Mouse (Mus musculus) Patski (cell line): ENCODE measurements around the gene Ficd. TPM values are rescaled to one million over a fixed set of nuclear protein-coding genes. Genes with fewer than 3 reads are reported as not detected.
A peak's percentile ranks its signal among the peaks of the same experiment; 100 is the strongest.
"Not testable (repeated sequence)": the region's sequence is repeated elsewhere in the genome, so short reads cannot be mapped to it uniquely, and the experiment has no call there.

ENCODE experiments used
- ATAC-seq: fragments of 100-300 bp; one replicate; pipeline ENCODE4 v1.8.0; 2021
- CTCF ChIA-PET: fragments of 350-600 bp; sonication (Branson Sonifier 250); formaldehyde crosslinking; loops from one replicate; lab custom pipeline; 2022; ENCODE audit warnings: inconsistent platforms; lab: Charles Lee
- POLR2A ChIA-PET: fragments of 350-600 bp; sonication (Branson Sonifier 250); formaldehyde crosslinking; loops from one replicate; lab custom pipeline; 2022; ENCODE audit warnings: antibody characterized with exemption, inconsistent platforms; lab: Charles Lee
- DNase-seq: peaks from one replicate; pipeline ENCODE4 v3.0.0-alpha.2; 2011; ENCODE audit warnings: low read depth, low spot score
- H3K27me3 ChIP-seq: fragments of 371-371 bp; one replicate; pipeline ENCODE4 v1.5.1; 2021
- CTCF ChIP-seq: fragments of 100-300 bp; IDR thresholded peaks from one replicate; pipeline ENCODE4 v1.5.1; 2021
- in situ Hi-C: fragments of 300-500 bp; cut with MboI; formaldehyde crosslinking; loops from 3 replicates; pipeline ENCODE4 v1.11.1; 2018; ENCODE audit warnings: low pct_unique_long_range_greater_than_20kb, mixed read lengths
- polyA plus RNA-seq: library from polyadenylated mRNA; unstranded; gene quantifications from one replicate; pipeline ENCODE4 v1.2.3, GENCODE M21; 2021

Ficd gene
- polyA plus RNA-seq, 1 experiment from 2014 or later = 8.5 TPM

DNA sequence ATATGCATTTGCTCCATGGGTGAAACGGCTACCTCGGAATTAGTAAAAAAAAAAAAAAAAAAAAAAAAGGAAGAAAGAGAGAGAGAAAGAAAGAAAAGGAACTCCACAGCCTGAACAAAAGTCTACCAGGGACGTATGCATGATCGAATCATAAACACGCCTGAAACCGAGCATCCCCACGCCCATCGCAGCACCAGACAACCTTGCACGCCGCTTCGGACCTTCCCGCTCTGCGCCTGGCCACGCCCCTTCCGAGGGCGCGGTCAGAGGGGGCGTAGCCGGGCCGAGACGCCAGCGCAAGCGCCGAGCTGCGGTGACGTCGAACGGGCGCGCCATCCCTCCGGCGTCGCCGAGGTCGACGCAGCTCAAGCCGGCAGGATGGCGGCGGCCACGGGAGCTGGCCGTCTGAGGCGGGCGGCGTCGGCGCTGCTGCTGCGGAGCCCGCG is 36.9 kb downstream of the Ficd start, which contains the start of the genes Sart3 and Iscu:
Gene Sart3, minus strand, starts transcription at position 61 of the 446 bp plus-strand sequence.
Gene Iscu, plus strand, starts transcription at position 299 of the 446 bp plus-strand sequence.
- peak; percentile 82 for DNase-seq
- H3K27me3 ChIP-seq = no peaks in the 10 kb centered on the region
- ATAC-seq = peak; percentile 61
- ChIA-PET CTCF (interaction anchor here (1.5 to 4.7 kb wide), 9 partner anchors 8 to 182 kb away, joined by 4 to 41 read pairs (median 6); no protein-coding TSS in a partner anchor), POLR2A (interaction anchor here (0.8 kb wide), 1 partner anchor 136 kb away, joined by 3 read pairs; the partner anchor contains the start of gene Coro1c)
- no peak for TF ChIP-seq CTCF
- in situ Hi-C loops = loop anchor here (5.0 to 25.0 kb wide), 2 partner anchors 160 to 1460 kb away; no protein-coding TSS in a partner anchor

DNA sequence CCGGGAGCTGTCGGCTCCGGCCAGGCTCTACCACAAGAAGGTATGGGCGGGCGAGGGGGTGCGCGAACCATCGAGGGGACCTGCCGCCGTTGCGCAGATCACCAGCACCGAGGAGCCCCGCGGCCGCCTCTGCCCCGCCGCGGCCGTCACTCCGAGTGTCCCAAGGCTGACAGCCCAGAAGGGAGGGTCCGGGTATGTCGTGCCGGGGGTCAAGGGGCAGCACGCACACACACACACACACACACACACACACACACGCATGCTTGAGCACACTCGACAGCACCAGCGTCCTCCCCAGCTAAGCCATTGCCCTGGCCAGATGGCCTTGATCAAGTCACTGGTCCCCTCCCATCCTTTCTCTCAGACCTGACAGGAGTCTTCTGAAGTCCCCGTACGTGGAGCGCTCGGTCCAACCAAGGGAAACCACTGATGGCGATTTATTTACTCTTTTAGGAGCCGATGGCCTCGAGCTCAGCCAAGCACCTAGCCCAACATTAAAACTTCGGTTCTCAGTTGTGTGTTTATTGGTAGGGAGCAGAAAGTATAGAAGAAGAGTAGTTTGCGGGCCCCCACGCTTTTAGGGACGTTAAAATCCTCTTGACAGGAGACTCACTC is 37.4 kb downstream of the Ficd start:
- TF ChIP-seq CTCF = no peak
- ATAC-seq = no peak
- no peaks in the 10 kb centered on the region for H3K27me3 ChIP-seq
- POLR2A ChIA-PET = interaction anchor here (0.6 to 1.0 kb wide), 2 partner anchors 60 to 181 kb away, joined by 3 read pairs; no protein-coding TSS in a partner anchor
- no peak for DNase-seq
- CTCF ChIA-PET = interaction anchor here (0.6 to 4.7 kb wide), 18 partner anchors 9 to 274 kb away, joined by 3 to 41 read pairs (median 4); no protein-coding TSS in a partner anchor
- in situ Hi-C loops = loop anchor here (5.0 to 25.0 kb wide), 2 partner anchors 159 to 1461 kb away; no protein-coding TSS in a partner anchor

DNA sequence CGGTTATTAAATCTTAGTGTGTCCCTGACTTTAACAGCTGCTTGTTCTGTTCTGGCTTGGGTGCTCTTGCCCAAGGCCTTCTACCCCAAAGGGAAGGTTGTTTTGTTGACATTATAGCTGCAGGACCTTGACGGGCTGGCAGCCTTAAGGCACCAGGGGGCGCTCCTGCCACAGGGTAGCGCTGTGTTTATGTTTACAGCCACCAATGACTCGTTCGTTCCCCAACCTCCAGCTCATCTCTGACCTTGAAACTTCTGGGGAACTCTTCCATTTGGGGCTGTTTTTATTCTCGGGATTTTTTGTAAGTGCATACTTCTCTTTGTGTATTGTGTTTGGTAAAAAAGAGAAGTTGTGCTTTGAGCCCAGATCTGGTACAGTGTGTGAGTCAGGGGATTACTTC is 38.1 kb downstream of the Ficd start:
- ChIA-PET CTCF (interaction anchor here (0.6 to 4.7 kb wide), 22 partner anchors 10 to 273 kb away, joined by 3 to 41 read pairs (median 4); no protein-coding TSS in a partner anchor), POLR2A (interaction anchor here (0.6 to 1.0 kb wide), 3 partner anchors 42 to 181 kb away, joined by 3 read pairs; no protein-coding TSS in a partner anchor)
- in situ Hi-C loops = loop anchor here (5.0 to 25.0 kb wide), 2 partner anchors 159 to 1461 kb away; no protein-coding TSS in a partner anchor
- no peak for TF ChIP-seq CTCF
- peak; percentile 61 for DNase-seq
- H3K27me3 ChIP-seq = no peaks in the 10 kb centered on the region
- ATAC-seq = no peak

DNA sequence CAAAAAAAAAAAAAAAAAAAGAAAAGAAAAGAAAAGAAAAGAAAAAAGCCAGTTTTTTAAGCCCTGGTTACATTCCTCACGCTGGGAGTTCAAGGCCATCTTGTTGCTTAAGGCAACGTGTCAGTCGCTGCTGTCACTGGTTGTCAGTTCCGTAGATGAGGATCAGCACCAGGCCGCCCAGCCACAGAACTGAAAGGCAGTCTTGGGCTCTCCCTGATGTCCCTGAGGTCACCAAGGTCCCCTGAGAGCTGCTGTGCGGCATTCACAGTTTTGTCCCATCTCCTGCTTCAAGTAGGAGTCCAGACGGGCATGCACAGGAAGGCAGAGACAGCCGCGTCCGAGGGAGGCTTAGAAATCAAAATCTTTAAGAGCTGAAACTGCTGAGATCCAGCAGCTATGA is 40.0 kb downstream of the Ficd start:
- ATAC-seq (no peak), DNase-seq (no peak)
- ChIA-PET CTCF (interaction anchor here (1.2 to 4.7 kb wide), 5 partner anchors 8 to 179 kb away, joined by 3 to 41 read pairs (median 16); no protein-coding TSS in a partner anchor), POLR2A (interaction anchor here (0.5 to 2.0 kb wide), 3 partner anchors 39 to 100 kb away, joined by 3 to 8 read pairs (median 3); no protein-coding TSS in a partner anchor)
- in situ Hi-C loops = loop anchor here (5.0 kb wide), 1 partner anchor 37 kb away; no protein-coding TSS in a partner anchor
- no peak for TF ChIP-seq CTCF
- H3K27me3 ChIP-seq = no peaks in the 10 kb centered on the region

DNA sequence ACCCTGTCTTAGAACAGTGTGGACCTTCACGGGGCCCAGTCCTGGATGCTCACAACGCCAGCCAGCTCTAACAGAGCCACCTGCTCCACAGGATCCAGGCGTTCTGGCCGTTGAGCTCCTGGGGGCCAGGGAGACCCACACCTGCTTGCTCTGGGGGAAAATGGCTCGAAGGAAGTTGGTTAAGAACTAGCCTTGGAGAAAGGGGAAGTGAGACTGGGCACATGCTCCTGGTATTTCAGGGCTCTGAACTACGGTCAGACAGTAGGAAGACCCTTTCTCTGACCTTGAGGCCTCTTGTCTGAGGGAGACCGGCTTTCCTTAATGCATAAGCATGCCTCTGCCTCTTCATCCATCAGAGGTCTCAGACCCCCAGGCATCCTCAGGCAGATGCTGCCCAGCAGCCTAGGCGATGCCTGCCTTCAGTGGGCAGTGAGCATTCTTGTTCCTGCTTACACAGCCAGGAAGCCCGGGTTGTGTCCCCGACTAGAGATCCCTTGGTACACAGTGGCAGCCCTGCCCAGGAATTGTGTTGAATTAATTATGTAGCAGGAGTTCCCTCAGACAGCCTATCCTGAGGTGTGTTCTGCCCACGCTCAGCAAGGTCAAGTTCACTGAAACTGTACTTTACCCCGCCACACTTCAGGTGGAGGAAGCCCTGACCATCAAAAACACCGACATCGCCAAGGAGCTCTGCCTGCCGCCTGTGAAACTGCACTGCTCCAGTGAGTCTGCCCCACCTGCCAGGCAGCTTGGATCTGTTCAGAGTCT is 40.7 kb downstream of the Ficd start:
- ChIA-PET CTCF (interaction anchor here (1.0 to 4.7 kb wide), 4 partner anchors 13 to 270 kb away, joined by 3 to 41 read pairs (median 3); no protein-coding TSS in a partner anchor), POLR2A (interaction anchor here (2.0 kb wide), 1 partner anchor 38 kb away, joined by 8 read pairs; no protein-coding TSS in a partner anchor)
- in situ Hi-C loops = loop anchor here (5.0 kb wide), 1 partner anchor 36 kb away; no protein-coding TSS in a partner anchor
- H3K27me3 ChIP-seq = no peaks in the 10 kb centered on the region
- TF ChIP-seq CTCF = no peak
- no peak for ATAC-seq
- no peak for DNase-seq

DNA sequence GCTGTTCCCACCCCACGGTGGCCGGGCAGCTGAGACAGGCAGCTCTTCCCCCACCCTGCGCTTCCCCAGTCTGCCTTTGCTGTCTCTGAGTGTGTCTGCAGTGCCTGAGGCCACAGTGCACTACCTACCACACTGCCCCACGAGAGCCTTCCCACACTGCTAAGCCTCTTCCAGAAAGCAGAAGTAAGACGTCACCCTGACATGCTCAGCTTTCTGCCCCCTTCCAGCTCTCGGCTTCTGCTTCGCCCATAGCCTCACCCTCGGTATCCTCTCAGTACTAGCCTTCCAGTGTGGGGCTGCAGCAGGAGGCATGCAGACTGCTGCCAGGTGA is 41.3 kb downstream of the Ficd start:
- DNase-seq (no peak), ATAC-seq (no peak)
- H3K27me3 ChIP-seq = no peaks in the 10 kb centered on the region
- ChIA-PET CTCF (interaction anchor here (1.0 to 4.7 kb wide), 3 partner anchors 35 to 270 kb away, joined by 3 to 41 read pairs (median 4); no protein-coding TSS in a partner anchor), POLR2A (no interaction called here)
- in situ Hi-C loops = loop anchor here (5.0 kb wide), 1 partner anchor 35 kb away; no protein-coding TSS in a partner anchor
- TF ChIP-seq CTCF = no peak

DNA sequence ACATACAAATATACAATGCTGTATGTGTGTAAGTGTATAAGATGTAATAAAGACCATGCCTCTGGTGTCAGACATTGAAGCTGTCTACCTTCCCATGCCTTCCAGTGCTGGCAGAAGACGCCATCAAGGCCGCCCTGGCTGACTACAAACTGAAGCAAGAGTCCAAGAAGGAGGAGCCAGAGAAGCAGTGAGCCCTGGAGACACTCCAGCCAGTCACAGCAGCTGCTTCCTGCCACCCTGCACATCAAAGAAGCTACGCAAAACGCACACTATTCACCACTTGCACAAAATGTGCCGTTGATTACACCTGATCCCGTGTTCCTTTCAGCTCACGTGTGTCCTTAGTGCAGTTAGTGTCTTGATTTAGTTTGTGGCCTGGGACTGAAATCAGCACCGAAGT is 42.1 kb downstream of the Ficd start:
- in situ Hi-C loops = loop anchor here (5.0 kb wide), 1 partner anchor 35 kb away; no protein-coding TSS in a partner anchor
- CTCF ChIA-PET = interaction anchor here (1.3 kb wide), 1 partner anchor 34 kb away, joined by 4 read pairs; no protein-coding TSS in a partner anchor
- POLR2A ChIA-PET, DNase-seq, ATAC-seq, H3K27me3 ChIP-seq: not testable (repeated sequence)

DNA sequence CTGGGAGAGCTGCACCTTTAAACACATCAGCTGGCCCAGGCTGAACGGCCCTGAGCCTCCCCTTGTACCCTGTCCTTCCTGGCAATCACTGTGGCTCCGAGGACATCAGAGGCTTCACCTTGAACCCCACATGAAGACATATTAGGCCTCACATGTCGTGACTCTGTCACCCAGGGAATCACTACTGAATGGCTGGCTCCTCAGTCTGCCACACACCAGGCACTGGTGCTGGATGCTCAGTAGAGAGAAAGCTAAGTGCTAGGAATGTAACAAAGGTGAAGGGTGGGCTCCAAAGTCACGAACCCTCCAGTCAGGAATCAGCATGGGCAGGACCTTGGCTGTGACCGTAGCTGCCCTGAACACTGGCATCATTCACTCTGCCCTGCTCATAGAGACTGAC is 44.0 kb downstream of the Ficd start:
- TF ChIP-seq CTCF = no peak
- in situ Hi-C loops = loop anchor here (5.0 kb wide), 1 partner anchor 33 kb away; no protein-coding TSS in a partner anchor
- CTCF ChIA-PET = no interaction called here
- ATAC-seq = no peak
- H3K27me3 ChIP-seq = no peaks in the 10 kb centered on the region
- POLR2A ChIA-PET = no interaction called here
- no peak for DNase-seq

DNA sequence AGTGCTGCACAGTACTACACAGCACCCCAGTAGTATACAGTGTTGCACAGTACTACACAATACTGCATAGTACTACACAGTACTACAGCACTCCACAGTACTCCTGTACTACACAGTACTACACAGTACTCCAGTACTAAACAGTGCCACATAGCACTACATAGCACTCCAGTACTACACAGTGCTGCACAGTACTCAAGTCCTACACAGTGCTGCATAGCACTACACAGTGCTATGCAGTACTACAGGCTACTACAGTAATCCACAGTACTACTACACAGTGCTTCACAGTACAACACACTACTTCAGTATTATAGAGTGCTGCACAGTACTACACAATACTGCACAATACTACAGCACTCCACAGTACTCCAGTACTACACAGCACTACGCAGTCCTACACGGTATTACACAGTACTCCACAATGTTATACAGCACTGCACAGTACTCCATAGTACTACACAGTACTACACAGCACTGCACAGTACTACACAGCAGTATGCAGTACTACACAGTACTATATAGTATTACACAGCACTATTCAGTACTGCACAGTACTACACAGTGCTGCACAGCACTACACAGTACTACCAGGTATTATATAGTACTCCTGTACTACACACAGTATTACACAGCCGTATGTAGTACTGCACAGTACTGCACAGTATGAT is 44.6 kb downstream of the Ficd start:
- no peak for TF ChIP-seq CTCF
- ATAC-seq = no peak
- DNase-seq = no peak
- ChIA-PET CTCF (no interaction called here), POLR2A (no interaction called here)
- in situ Hi-C loops = no loop called here
- no peaks in the 10 kb centered on the region for H3K27me3 ChIP-seq
